Comparison of ENCODE assay signal across 26 mouse cellular contexts in the genomic region with DNA sequence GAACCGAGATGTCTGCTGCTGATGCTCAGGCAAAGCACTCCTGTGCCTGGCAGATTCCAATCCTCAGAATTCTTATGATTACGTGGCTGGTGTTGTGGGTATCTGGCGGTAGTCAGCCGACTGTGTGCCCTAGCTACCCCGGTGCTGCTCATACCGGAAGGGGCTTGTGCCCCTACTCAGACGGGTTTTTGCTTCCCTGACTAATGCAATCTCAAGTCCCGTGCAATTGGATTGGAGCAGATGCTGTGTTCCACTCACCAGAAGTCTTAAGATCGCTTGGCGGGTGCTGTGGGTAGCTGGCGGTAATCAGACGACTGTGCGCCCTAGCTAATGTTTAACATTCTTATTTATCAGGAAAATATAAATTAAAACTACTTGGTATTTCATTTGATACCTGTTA.
"Had no signal": no experiment of that assay in that cellular context is flagged by ENCODE, and none has a peak within 500 bp of the region (broad histone marks: within the 10 kb centered on the region; RNA-seq: fewer than 3 reads in every experiment).

No protein-coding gene starts in this region.

- H3K27ac ChIP-seq: heart, adult 2 months; heart, embryonic 13.5 days; heart, embryonic 15.5 days; hindbrain, embryonic 13.5 days; hindbrain, embryonic 15.5 days; hindbrain, postnatal 0 days; layer of hippocampus, adult 2 months; left cerebral cortex, adult 2 months; limb, embryonic 10.5 days; limb, embryonic 12.5 days; liver, embryonic 13.5 days; liver, embryonic 15.5 days had no signal

- ATAC-seq: hindbrain, postnatal 0 days; intestine, postnatal 0 days; liver, postnatal 0 days had no signal

- H3K9me3 ChIP-seq: heart, embryonic 13.5 days; heart, embryonic 15.5 days; hindbrain, embryonic 13.5 days; hindbrain, embryonic 15.5 days; limb, embryonic 10.5 days; limb, embryonic 12.5 days; liver, embryonic 15.5 days had no signal

- H3K4me2 ChIP-seq: heart, embryonic 11.5 days; heart, embryonic 13.5 days; heart, embryonic 15.5 days; hindbrain, embryonic 13.5 days; hindbrain, embryonic 15.5 days; limb, embryonic 12.5 days; liver, embryonic 11.5 days; liver, embryonic 13.5 days; liver, embryonic 15.5 days had no signal

- H3K27me3 ChIP-seq: heart, embryonic 13.5 days; heart, embryonic 15.5 days; hindbrain, embryonic 13.5 days; hindbrain, embryonic 15.5 days; limb, embryonic 12.5 days; liver, embryonic 13.5 days; liver, embryonic 15.5 days had no signal

- H3K9ac ChIP-seq: heart, embryonic 13.5 days; heart, embryonic 15.5 days; hindbrain, embryonic 13.5 days; hindbrain, embryonic 15.5 days; limb, embryonic 12.5 days; liver, embryonic 13.5 days; liver, embryonic 15.5 days; liver, postnatal 0 days had no signal

- H3K4me1 ChIP-seq: heart, embryonic 13.5 days; heart, embryonic 15.5 days; hindbrain, embryonic 13.5 days; hindbrain, embryonic 15.5 days; limb, embryonic 10.5 days; limb, embryonic 12.5 days; liver, embryonic 13.5 days; liver, embryonic 15.5 days had no signal

- DNase-seq: gastrocnemius, postnatal 14 days; gastrocnemius, postnatal 36 days; heart, adult 2 months; heart, postnatal 14 days; heart, postnatal 36 days; kidney, adult 18-20 months; kidney, adult 8-10 months; kidney, postnatal 10 days; kidney, postnatal 25 days; kidney, postnatal 4 days; liver; liver, embryonic 13.5 days; liver, postnatal 0 days had no signal

- H3K4me3 ChIP-seq: heart, adult 2 months; heart, embryonic 13.5 days; heart, embryonic 15.5 days; hindbrain, embryonic 13.5 days; hindbrain, embryonic 15.5 days; layer of hippocampus, adult 2 months; left cerebral cortex, adult 2 months; limb, embryonic 10.5 days; limb, embryonic 12.5 days; liver, embryonic 13.5 days; liver, embryonic 15.5 days had no signal

- H3K36me3 ChIP-seq: heart, embryonic 13.5 days; heart, embryonic 15.5 days; hindbrain, embryonic 13.5 days; hindbrain, embryonic 15.5 days; limb, embryonic 10.5 days; limb, embryonic 12.5 days; liver, embryonic 13.5 days; liver, embryonic 15.5 days had no signal
